Mouse (Mus musculus) limb, embryonic 14.5 days (tissue): ENCODE data around the gene Pcsk1. TPM values are rescaled to one million over a fixed set of nuclear protein-coding genes. Genes with fewer than 3 reads are reported as not detected.

Experiments
- ATAC-seq: fragments of 200-750 bp; cut with Nextera tagmentation; 2 replicates; pipeline ENCODE4 v1.8.0; 2017; ENCODE audit warnings: low read depth, moderate number of reproducible peaks, moderate TSS enrichment; ENCODE audit not compliant: low FRiP score
- DNase-seq: peaks from one replicate; pipeline ENCODE4 v3.0.0-alpha.2; 2015; ENCODE audit warnings: low spot score
- H3K27ac ChIP-seq: fragments of 300-500 bp; sonication (generic); replicated peaks from 2 replicates; pipeline ENCODE4 v1.5.1; 2014; ENCODE audit warnings: low read depth, mild to moderate bottlenecking, low read length, moderate library complexity, mixed read lengths
- H3K27me3 ChIP-seq: fragments of 300-500 bp; sonication (generic); 2 replicates; pipeline ENCODE4 v1.6.1; 2014; ENCODE audit warnings: low read length, mixed read lengths; ENCODE audit not compliant: control insufficient read depth, insufficient read depth
- H3K36me3 ChIP-seq: fragments of 300-500 bp; sonication (generic); 2 replicates; pipeline ENCODE4 v1.6.1; 2014; ENCODE audit warnings: mild to moderate bottlenecking, low read length, moderate library complexity, mixed read lengths; ENCODE audit not compliant: control insufficient read depth, insufficient read depth
- H3K4me1 ChIP-seq: fragments of 300-500 bp; sonication (generic); 2 replicates; pipeline ENCODE4 v1.6.1; 2014; ENCODE audit warnings: antibody characterized with exemption, low read length, mixed read lengths; ENCODE audit not compliant: control insufficient read depth, insufficient read depth
- H3K4me2 ChIP-seq: fragments of 300-500 bp; sonication (generic); replicated peaks from 2 replicates; pipeline ENCODE4 v1.6.1; 2014; ENCODE audit warnings: low read depth, mild to moderate bottlenecking, low read length, moderate library complexity; ENCODE audit not compliant: severe bottlenecking
- H3K4me3 ChIP-seq: fragments of 300-500 bp; sonication (generic); replicated peaks from 2 replicates; pipeline ENCODE4 v1.5.1; 2014; ENCODE audit warnings: low read length
- H3K9ac ChIP-seq: fragments of 300-500 bp; sonication (generic); 2 replicates; pipeline ENCODE4 v1.6.1; 2014; ENCODE audit warnings: mild to moderate bottlenecking, low read depth, low read length, moderate library complexity; ENCODE audit not compliant: severe bottlenecking
- H3K9me3 ChIP-seq: fragments of 300-500 bp; sonication (generic); 2 replicates; pipeline ENCODE4 v1.6.1; 2016; ENCODE audit warnings: low read length; ENCODE audit not compliant: control insufficient read depth
- POLR2A ChIP-seq: fragments of 200-500 bp; IDR thresholded peaks from 2 replicates; pipeline ENCODE4 v1.8.0; 2012; ENCODE audit warnings: inconsistent platforms, mild to moderate bottlenecking, moderate library complexity, borderline replicate concordance; ENCODE audit not compliant: insufficient read depth, insufficient read length; ENCODE audit errors: extremely low read depth
- WGBS: fragments of 180-500 bp; shearing (Covaris S2); extraction: QIAGEN DNeasy Blood & Tissue Kit; methylation state at CpG from one replicate; pipeline ENCODE4 v1.1.7; 2014; 5-methylcytosine and 5-hydroxymethylcytosine counted together
- polyA plus RNA-seq, 2 experiments: library from polyadenylated mRNA; depleted of rRNA in 1 of 2; stranded (reverse) in 1 of 2; unstranded in 1 of 2; fragments of >200 nt; fragmentation: Nextera tagmentation in 1 of 2; extraction: Ambion mirVana in 1 of 2; gene quantifications; 2 replicates each; pipeline versions ENCODE4 v1.2.1 to v1.2.3; 2012 to 2014

The Pcsk1 gene
- polyA plus RNA-seq, 2 experiments, result 0.06 to 0.14 TPM

GRCm38 (mm10) chr13:75095487-75095886, 5.9 kb downstream of the Pcsk1 start:
- no peaks in the 10 kb centered on the region for H3K9me3 ChIP-seq
- DNase-seq, result no peak
- no peak for ATAC-seq
- TF ChIP-seq POLR2A, result no peak
- H3K9ac ChIP-seq, result no peak overlapping the region
- no peak overlapping the region for H3K27ac ChIP-seq
- H3K4me1 ChIP-seq, result no peaks in the 10 kb centered on the region
- H3K36me3 ChIP-seq, result no peaks in the 10 kb centered on the region
- no peak overlapping the region for H3K4me3 ChIP-seq
- no peak overlapping the region for H3K4me2 ChIP-seq
- H3K27me3 ChIP-seq, result peaks cover 5% of the 10 kb centered on the region; the same call in 1 of the 2 replicates

- ATAC-seq (no peak), DNase-seq (no peak)
- H3K4me2 ChIP-seq, result no peak overlapping the region
- TF ChIP-seq POLR2A, result no peak
- no peaks in the 10 kb centered on the region for H3K9me3 ChIP-seq
- WGBS, result 42% methylated on average over 2 of the region's 2 CpGs
- H3K27ac ChIP-seq, result no peak overlapping the region
- H3K9ac ChIP-seq, result no peak overlapping the region
- H3K36me3 ChIP-seq, result no peaks in the 10 kb centered on the region
- H3K4me3 ChIP-seq, result no peak overlapping the region
- H3K27me3 ChIP-seq, result no peaks in the 10 kb centered on the region
- H3K4me1 ChIP-seq, result no peaks in the 10 kb centered on the region
These were observed 23.5 kb downstream of the Pcsk1 start for GRCm38 (mm10) chr13:75113114-75113513.

GRCm38 (mm10) chr13:75114007-75114424, 24.4 kb downstream of the Pcsk1 start:
- WGBS, result 83% methylated on average over 2 of the region's 2 CpGs
- Histone ChIP-seq H3K27me3 (no peaks in the 10 kb centered on the region), H3K4me3 (no peak overlapping the region), H3K27ac (no peak overlapping the region), H3K9ac (no peak overlapping the region), H3K36me3 (no peaks in the 10 kb centered on the region), H3K9me3 (no peaks in the 10 kb centered on the region), H3K4me2 (no peak overlapping the region), H3K4me1 (no peaks in the 10 kb centered on the region)
- no peak for ATAC-seq
- TF ChIP-seq POLR2A, result no peak
- DNase-seq, result no peak

GRCm38 (mm10) chr13:75114838-75115237, 25.2 kb downstream of the Pcsk1 start:
- DNase-seq (no peak), ATAC-seq (no peak)
- no peak overlapping the region for H3K27ac ChIP-seq
- H3K9ac ChIP-seq, result no peak overlapping the region
- no peaks in the 10 kb centered on the region for H3K27me3 ChIP-seq
- no peak for TF ChIP-seq POLR2A
- no peak overlapping the region for H3K4me2 ChIP-seq
- H3K9me3 ChIP-seq, result no peaks in the 10 kb centered on the region
- 88% methylated on average over 1 of the region's 1 CpGs for WGBS
- no peaks in the 10 kb centered on the region for H3K4me1 ChIP-seq
- no peaks in the 10 kb centered on the region for H3K36me3 ChIP-seq
- H3K4me3 ChIP-seq, result no peak overlapping the region

- no peaks in the 10 kb centered on the region for H3K27me3 ChIP-seq
- no peak for ATAC-seq
- H3K4me2 ChIP-seq, result no peak overlapping the region
- H3K4me3 ChIP-seq, result no peak overlapping the region
- H3K9ac ChIP-seq, result no peak overlapping the region
- no peaks in the 10 kb centered on the region for H3K36me3 ChIP-seq
- H3K9me3 ChIP-seq, result no peaks in the 10 kb centered on the region
- TF ChIP-seq POLR2A, result no peak
- H3K27ac ChIP-seq, result no peak overlapping the region
- no peaks in the 10 kb centered on the region for H3K4me1 ChIP-seq
- no peak for DNase-seq
These were observed 46.2 kb downstream of the Pcsk1 start for GRCm38 (mm10) chr13:75135833-75136232.

DNA sequence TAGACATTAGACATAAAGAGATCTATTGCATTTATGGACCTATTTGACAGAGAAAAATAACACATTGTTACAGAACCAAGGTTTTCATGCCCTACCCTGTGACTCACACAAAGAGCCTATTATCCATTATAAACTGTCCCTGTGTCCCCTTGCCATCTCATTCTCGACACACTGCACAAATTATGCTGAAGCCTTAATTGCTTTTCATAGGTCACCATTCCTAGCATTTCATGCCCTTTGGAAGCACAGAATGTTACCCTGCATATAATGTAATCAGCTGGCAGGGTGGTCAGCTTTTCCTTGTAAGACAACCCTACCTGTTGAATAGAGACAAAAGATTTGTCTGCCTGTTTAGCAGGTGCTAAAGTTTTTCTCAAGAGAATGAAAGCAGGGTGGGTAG, 71.0 kb downstream of the Pcsk1 start:
- no peak for ATAC-seq
- 39% methylated on average over 1 of the region's 1 CpGs for WGBS

More for the DNA sequence above, 71.0 kb downstream of the Pcsk1 start:
- Histone ChIP-seq H3K27me3 (no peaks in the 10 kb centered on the region), H3K4me2 (no peak overlapping the region), H3K4me3 (no peak overlapping the region), H3K9me3 (no peaks in the 10 kb centered on the region), H3K36me3 (no peaks in the 10 kb centered on the region), H3K9ac (no peak overlapping the region), H3K4me1 (no peaks in the 10 kb centered on the region), H3K27ac (no peak overlapping the region)
- no peak for TF ChIP-seq POLR2A
- DNase-seq, result no peak
